Mouse (Mus musculus) adrenal gland, adult 8-10 months (tissue): ENCODE measurements at regions not wholly inside any gene's neighbourhood (a gene's known extent, or its start where the extent isn't known, plus 50 kb on each side); places are given as distances from the start of the nearest gene placed in this dataset.

Source experiments
- DNase-seq: peaks from one replicate; pipeline ENCODE4 v3.0.0; 2022

- DNase-seq = no peak
These were observed 60.9 kb downstream of the Psmg1 start for GRCm38 (mm10) chr16:95929700-95930435.

DNA sequence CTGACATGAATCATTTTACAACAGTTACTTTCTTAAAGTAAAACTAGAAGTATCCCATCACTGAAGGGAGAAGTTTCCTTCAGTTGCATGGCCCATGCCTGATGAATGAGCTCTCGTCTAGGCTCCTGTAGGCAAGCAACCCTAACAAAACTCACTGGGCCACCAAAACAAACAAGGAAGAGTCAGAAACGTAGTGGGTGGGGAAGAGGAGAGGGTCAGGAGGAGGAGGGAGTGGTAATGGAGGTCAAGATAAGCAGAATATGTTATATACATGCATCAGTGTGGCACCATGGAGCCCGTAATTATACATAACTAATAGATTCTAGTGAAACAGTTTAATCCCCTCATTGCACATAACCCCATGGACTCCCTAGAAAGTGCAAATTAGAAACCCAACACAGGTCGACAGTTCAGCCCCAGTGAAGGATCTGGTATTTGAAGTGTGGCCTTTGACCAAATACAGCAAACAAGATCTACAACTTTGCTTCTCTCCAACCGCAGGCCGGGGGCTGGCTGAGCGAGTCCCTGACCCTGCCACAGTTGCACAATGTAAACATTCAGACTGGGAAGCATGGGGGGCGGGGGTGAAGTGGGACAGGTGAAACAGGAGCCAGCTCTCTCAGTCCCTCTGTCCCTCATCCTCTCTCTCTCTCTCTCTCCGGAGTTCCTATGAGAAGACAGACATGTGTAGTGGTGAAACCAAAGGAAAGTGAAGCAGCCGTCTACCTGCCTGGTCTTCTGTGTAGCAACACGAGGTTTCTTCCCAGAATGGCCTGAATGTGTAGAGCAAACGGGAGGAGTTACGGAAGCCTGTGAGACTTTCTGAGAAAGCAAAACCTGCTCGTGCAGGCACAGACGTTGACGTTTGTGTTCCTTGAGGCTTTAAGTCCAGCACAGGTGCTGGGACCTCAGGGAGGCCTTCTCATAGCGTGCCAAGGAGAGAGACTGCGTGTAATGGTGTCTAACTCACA, 62.2 kb downstream of the Psmg1 start:
- no peak for DNase-seq

- no peak for DNase-seq
These were observed 64.2 kb downstream of the Psmg1 start for GRCm38 (mm10) chr16:95926558-95926957.

DNA sequence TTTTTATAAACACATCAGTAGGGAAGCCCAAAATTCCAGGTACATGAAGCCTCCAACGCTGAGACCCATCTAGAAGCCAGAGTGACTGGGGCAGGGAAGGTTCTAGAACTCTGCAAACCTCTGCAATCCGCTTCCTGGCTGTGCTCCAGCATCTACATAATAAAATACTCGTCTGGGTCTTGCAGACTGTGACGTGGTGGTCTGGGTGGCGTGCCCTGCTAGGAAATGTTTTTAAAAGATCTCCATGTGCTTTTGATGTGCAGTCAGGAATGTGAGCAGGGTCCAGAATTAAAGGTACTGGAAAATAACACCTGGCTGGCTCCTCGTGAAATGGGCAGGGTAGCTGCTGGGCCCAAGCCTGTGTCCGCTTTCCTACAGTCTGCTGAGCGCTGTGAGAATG, 66.0 kb downstream of the Psmg1 start:
- DNase-seq = no peak

DNA sequence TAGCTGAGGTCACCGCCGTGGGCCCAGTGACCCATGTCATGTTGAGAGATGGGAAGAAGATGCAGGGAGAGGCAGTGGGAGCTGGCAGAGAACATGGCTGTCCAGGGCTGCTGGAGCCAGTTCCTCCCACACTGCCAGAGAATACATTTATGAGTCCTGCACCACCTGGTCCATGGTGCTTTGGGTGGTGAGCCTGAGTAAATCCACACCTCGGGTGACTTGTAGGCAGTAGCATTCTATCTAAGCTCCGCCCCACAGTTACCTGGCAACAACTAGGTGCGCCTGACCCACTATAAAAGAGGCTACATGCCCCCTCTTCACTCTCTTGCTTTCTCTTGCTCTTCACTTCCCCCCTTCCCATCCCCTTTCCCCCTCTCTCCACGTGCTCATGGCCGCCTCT, 66.8 kb downstream of the Psmg1 start:
- no peak for DNase-seq

GRCm38 (mm10) chr16:95922369-95922934, 68.3 kb downstream of the Psmg1 start:
- no peak for DNase-seq

GRCm38 (mm10) chr16:95921169-95921568, 69.6 kb downstream of the Psmg1 start:
- no peak for DNase-seq

DNA sequence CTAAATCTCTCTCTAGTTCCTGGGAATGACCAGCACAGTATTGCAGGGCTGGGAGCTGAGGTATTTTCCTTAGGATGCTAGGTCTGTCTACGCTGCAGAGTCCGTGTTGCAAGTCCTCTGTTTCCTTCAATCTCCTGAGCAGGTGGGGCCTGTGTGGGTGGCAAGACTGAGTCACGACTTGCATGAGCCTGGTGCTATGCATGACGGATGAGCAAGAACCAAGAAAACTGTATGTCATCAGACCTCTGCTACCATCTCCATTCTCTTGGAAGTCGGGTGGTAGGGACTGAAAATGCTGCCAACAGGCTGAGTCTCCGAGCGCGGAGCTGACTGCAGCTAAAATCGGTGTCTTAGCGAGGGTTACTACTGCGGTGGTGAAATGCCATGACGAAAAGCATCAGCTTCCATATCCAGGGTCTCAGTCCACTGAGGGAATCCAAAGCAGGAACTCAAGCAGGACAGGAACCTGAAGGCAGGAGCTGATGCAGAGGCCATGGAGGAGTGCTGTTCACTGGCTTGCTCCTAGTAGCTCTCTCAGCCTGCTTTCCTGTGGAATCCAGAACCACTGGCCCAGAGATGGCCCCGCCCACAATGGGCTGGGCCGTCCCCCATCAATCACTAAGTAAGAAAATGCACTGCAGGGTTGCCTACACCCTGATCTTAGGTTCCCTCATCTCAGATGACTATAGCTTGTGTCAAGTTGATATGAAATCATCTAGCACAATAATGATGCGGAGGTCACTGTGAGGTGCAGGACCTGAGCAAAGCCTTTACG, 71.9 kb downstream of the Psmg1 start:
- DNase-seq = no peak

GRCm38 (mm10) chr16:95917635-95918407, 72.9 kb downstream of the Psmg1 start:
- no peak for DNase-seq

DNA sequence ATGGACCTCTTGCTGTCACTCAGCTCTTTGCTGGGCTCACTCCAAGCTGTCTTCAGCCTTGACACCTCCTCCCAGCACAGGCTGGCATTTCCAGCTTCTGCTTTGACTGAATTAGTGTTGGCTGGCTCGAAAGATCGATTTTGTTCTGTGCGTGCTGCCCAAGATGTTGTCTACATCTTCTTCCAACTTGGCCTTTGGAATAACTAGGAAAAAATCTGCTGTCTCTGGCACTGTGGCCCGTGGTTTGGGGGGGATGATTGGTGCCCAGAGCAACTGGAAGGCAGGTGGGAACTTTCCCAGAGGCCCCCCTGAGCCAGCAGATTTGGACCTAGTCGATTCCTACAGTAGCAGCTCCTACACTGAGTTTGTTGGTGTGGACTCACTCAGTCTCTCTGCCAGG, 76.9 kb downstream of the Psmg1 start:
- no peak for DNase-seq

DNA sequence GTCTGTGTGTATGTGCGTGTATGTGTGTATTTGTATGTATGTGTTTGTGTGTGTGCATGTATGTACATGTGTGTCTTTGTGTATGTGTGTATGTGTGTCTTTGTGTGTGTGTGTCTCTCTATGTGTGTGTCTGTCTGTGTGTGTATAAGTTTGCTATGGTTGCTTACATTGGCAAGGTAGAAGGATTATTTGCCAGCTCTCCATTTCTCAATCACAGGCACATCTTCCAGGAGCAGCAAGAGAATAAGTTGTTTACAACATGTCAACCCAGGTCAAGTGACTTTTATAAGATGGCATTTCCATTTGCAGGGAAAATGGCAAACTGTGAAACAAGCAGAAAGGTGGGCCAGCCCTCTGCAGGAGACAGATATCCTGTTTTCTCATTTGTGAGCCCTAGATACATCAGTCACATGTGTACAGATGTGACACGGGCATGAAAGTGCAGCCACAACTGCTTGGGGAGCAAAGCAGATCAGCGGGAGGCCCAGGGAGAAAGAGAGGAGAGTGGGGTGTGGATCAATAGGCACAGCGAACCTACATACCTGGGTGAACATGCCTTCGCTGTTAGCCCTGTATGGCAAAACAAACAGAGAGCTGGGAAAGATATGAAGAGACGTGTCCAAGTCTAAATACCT, 86.1 kb downstream of the Psmg1 start:
- no peak for DNase-seq

GRCm38 (mm10) chr16:95903383-95903913, 87.3 kb downstream of the Psmg1 start:
- DNase-seq = no peak

DNA sequence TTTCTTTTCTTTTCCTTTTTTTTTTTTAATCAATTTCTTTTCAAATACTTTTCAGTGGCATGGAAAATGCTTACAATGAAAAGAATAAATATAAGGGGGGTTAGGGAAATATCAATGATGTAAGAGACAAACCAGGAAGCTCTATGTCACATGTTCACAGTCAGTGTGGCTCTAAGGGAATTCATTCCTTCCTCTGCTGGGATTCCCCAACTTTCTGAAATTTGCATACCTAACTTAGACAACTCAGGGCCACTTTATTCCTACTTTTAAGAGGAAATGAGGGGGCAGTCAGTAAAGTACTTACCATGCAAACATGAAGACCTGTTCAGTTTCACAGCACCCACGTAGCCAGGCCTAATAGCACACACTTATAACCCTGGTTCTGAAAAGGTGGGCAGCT, 88.6 kb downstream of the Psmg1 start:
- no peak for DNase-seq

- DNase-seq = no peak
These were observed 89.4 kb downstream of the Psmg1 start for GRCm38 (mm10) chr16:95901388-95901787.

DNA sequence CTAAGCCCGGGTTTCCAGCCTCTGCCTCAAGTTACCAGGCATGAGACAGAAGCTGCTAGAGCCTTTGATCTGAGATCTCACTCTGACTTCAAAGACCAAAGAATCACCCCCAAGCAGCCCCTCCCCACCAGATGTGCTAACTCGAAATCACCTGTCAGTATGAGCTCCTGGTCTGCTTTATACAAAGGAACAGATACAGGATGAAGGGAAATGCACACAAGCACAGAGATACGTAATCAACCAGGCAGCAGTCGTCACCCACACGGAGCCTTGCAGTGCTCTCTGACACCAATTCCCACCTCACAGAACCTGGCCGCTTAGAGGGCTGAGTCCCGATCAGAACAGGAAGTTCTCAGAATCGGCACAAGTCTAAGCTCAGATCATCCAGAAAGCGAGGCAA, 90.6 kb downstream of the Psmg1 start:
- no peak for DNase-seq

- no peak for DNase-seq
These were observed 91.1 kb downstream of the Psmg1 start for GRCm38 (mm10) chr16:95899672-95900071.

GRCm38 (mm10) chr16:95897843-95898242, 92.9 kb downstream of the Psmg1 start:
- no peak for DNase-seq

GRCm38 (mm10) chr16:95896126-95896525, 94.6 kb downstream of the Psmg1 start:
- no peak for DNase-seq

GRCm38 (mm10) chr16:95893534-95894290, 97.0 kb downstream of the Psmg1 start:
- DNase-seq = no peak

DNA sequence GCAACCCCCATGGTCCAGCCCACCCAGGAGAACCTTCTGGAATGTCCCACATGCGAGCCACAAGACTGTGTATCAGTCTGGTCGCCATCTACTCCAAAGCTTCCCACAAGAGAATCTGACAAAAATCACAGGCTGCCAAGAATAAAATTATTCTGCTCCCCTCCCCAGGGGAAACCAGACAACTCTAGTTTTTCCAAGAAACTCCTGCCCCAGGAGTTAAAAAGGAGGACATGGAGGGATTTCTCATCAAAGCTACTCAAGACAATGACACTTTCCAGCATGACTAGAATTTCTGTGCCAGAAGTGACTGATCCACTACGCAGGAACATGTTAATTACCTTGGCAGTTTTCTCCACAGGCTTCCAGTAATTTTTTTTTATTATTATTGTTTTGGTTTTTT, 98.4 kb downstream of the Psmg1 start:
- no peak for DNase-seq
